Mouse (Mus musculus) G1E (cell line): ENCODE data around the gene Cd69.

Source experiments
- CTCF ChIP-seq: IDR thresholded peaks from 2 replicates; pipeline ENCODE4 v1.5.1; 2012; ENCODE audit warnings: low read depth, low read length, inconsistent platforms, mixed read lengths
- GATA1 ChIP-seq: IDR thresholded peaks from 2 replicates; pipeline ENCODE4 v1.6.1; 2012; ENCODE audit warnings: borderline replicate concordance, low read length, inconsistent platforms, mixed read lengths
- POLR2AphosphoS5 ChIP-seq: IDR thresholded peaks from 2 replicates; pipeline ENCODE4 v1.6.1; 2012; ENCODE audit warnings: low read depth, low read length, inconsistent platforms; ENCODE audit not compliant: insufficient replicate concordance
- TAL1 ChIP-seq: conservative IDR thresholded peaks from 2 replicates; pipeline ENCODE4 v1.6.1; 2012; ENCODE audit warnings: low read depth, low read length, inconsistent platforms, mixed read lengths

DNA sequence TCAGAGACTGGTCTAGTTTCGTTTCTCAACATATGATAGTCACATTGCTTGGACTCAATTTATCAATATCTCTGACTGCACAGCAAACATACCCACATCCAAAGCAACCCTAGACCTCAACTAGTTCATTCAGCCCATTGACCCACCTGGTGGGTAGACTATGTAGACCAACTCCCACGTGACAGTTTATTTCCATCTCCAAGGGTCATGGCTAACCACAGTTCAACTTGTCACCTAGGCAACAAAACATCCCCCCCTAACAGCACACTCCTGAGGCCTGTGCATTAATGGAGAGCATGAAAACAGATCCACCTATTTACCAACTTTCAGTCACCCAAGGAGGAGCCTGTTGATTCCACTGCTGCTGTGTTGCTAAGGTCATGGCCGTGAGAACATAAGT lies 1.6 kb downstream of the Cd69 start:
- TF ChIP-seq CTCF = no peak
- TF ChIP-seq TAL1 = no peak
- no peak for TF ChIP-seq GATA1
- no peak for TF ChIP-seq POLR2AphosphoS5
